Mouse (Mus musculus) embryo, embryonic 10 days (tissue): ENCODE measurements at regions not wholly inside any gene's neighbourhood (a gene's known extent, or its start where the extent isn't known, plus 50 kb on each side); places are given as distances from the start of the nearest gene placed in this dataset.
A peak's percentile ranks its signal among the peaks of the same experiment; 100 is the strongest.
"Not testable (repeated sequence)": the region's sequence is repeated elsewhere in the genome, so short reads cannot be mapped to it uniquely, and the experiment has no call there.

ENCODE experiments used
- DNase-seq: peaks from one replicate; pipeline ENCODE4 v3.0.0-alpha.2; 2015; ENCODE audit warnings: low spot score

GRCm38 (mm10) chr12:82056782-82057611, 112.1 kb upstream of the Sipa1l1 start:
- not testable (repeated sequence) for DNase-seq

- DNase-seq = no peak
Measured at GRCm38 (mm10) chr12:82064986-82065385, 104.1 kb upstream of the Sipa1l1 start.

GRCm38 (mm10) chr12:82066860-82067259, 102.3 kb upstream of the Sipa1l1 start:
- DNase-seq = peak; percentile 50

GRCm38 (mm10) chr12:82069621-82070020, 99.5 kb upstream of the Sipa1l1 start:
- DNase-seq = no peak

GRCm38 (mm10) chr12:82072810-82073465, 96.2 kb upstream of the Sipa1l1 start:
- peak; percentile 17 for DNase-seq

GRCm38 (mm10) chr12:82075479-82076221, 93.5 kb upstream of the Sipa1l1 start:
- DNase-seq = peak; percentile 63

GRCm38 (mm10) chr12:82076766-82077165, 92.4 kb upstream of the Sipa1l1 start:
- DNase-seq = no peak

- DNase-seq = no peak
Measured at GRCm38 (mm10) chr12:82077945-82078344, 91.2 kb upstream of the Sipa1l1 start.

GRCm38 (mm10) chr12:82078740-82079139, 90.4 kb upstream of the Sipa1l1 start:
- no peak for DNase-seq

- DNase-seq = no peak
Measured at GRCm38 (mm10) chr12:82080196-82080880, 88.8 kb upstream of the Sipa1l1 start.

- DNase-seq = not testable (repeated sequence)
Measured at GRCm38 (mm10) chr12:82082596-82082995, 86.5 kb upstream of the Sipa1l1 start.

- DNase-seq = no peak
Measured at GRCm38 (mm10) chr12:82085771-82086400, 83.2 kb upstream of the Sipa1l1 start.

- no peak for DNase-seq
Measured at GRCm38 (mm10) chr12:82086441-82086840, 82.7 kb upstream of the Sipa1l1 start.

GRCm38 (mm10) chr12:82089288-82089687, 79.8 kb upstream of the Sipa1l1 start:
- no peak for DNase-seq

- no peak for DNase-seq
Measured at GRCm38 (mm10) chr12:82093317-82093716, 75.8 kb upstream of the Sipa1l1 start.

- no peak for DNase-seq
Measured at GRCm38 (mm10) chr12:82095396-82095795, 73.7 kb upstream of the Sipa1l1 start.

- no peak for DNase-seq
Measured at GRCm38 (mm10) chr12:82097126-82097525, 72.0 kb upstream of the Sipa1l1 start.

GRCm38 (mm10) chr12:82097620-82098019, 71.5 kb upstream of the Sipa1l1 start:
- DNase-seq = no peak

- DNase-seq = no peak
Measured at GRCm38 (mm10) chr12:82104211-82104610, 64.9 kb upstream of the Sipa1l1 start.

- no peak for DNase-seq
Measured at GRCm38 (mm10) chr12:82105184-82106031, 63.7 kb upstream of the Sipa1l1 start.

GRCm38 (mm10) chr12:82115766-82116165, 53.4 kb upstream of the Sipa1l1 start:
- DNase-seq = peak; percentile 53
